Mouse (Mus musculus) adrenal gland, postnatal 4 days (tissue): ENCODE results near the gene Scarf1. TPM values are rescaled to one million over a fixed set of nuclear protein-coding genes. Genes with fewer than 3 reads are reported as not detected.

Experiments
- DNase-seq, 2 experiments: peaks; one replicate each; pipeline ENCODE4 v3.0.0; 2021 to 2022; ENCODE audit warnings: low spot score in 2 of 2, mixed read lengths in 2 of 2
- total RNA-seq, 2 experiments: library from RNA; stranded (reverse); gene quantifications; 2 replicates each; pipeline ENCODE4 v1.2.3; 2021

The Scarf1 gene
- total RNA-seq, 2 experiments from 2014 or later = 13.8 to 14.4 TPM

DNA sequence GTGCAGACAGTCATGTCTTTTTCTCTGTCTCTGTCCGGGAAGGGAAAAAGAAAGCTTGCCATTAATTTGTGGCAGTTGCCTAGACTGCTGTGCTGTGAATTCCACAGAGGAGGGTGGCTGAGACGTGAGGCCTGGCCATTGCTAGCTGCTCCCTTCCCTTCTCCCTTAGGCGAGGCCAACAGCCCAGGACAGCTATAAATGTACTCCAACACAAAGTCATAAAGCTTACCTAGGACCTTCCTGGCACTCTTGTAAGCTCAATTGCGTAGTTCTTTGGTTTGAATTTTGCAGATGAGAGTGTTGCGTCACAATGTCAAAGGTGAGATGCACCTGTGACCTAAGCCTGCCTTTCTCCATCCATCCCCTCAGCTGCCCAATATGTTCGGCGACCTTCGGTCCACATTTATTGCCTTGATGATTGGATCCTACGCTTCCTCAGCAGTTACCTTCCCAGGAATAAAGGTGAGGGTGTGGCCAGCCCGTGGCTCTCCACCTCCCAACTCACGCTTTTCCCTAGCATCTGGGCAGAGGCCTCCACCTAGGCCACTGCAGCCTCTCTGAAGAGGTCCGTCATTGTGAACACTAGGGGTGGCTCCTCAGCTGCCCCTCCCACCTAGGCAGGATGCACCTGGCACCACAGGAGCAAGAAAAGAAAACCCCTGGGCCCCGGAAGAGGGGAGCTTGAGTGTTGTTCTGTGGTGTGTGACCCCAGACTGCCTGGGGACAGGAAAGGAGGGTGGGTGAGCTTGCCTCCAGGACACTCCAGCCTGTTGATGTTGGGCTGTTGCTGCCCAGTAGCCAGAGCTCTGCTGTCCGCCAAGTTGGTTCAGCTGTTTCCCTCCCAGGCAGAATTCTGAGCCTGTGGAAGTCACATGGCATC lies 47.4 kb downstream of the Scarf1 start:
- DNase-seq = no peak

DNA sequence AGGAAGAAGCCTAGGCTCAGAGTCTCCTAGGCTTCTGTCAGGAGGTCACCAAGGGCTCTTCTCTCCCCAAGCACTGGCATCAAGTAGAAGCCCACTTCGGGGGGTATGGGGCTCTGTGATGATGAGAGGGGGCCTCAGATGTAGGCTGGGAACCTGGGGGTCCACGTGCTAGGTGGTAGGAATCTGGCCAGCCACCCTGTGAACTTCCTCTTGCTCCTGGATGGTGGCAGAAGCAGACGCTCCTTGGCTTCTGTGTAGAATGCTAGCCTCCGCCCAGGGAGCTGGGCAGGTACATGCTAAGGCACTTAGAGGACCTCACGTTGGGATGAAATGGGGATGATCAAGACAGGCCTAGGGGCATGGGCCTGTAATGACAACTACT lies 48.1 kb downstream of the Scarf1 start:
- no peak for DNase-seq

DNA sequence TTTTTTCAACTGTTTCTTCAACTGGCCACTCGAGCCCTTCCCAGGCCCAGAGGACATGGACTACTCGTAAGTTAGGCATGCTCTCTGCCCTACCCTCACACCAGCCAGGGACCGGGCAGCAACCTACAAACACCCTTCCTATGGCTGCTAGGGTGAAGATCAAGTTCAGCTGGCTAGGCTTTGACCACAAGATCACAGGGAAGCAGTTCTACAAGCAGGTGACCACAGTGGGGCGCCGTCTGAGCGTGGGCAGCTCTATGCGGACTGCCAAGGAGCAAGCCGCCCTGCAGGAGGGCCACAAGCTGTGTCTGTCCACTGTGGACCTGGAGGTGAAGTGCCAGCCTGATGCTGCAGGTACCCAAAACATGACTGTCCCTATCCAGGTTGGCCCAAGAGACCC lies 49.5 kb downstream of the Scarf1 start:
- DNase-seq = no peak

DNA sequence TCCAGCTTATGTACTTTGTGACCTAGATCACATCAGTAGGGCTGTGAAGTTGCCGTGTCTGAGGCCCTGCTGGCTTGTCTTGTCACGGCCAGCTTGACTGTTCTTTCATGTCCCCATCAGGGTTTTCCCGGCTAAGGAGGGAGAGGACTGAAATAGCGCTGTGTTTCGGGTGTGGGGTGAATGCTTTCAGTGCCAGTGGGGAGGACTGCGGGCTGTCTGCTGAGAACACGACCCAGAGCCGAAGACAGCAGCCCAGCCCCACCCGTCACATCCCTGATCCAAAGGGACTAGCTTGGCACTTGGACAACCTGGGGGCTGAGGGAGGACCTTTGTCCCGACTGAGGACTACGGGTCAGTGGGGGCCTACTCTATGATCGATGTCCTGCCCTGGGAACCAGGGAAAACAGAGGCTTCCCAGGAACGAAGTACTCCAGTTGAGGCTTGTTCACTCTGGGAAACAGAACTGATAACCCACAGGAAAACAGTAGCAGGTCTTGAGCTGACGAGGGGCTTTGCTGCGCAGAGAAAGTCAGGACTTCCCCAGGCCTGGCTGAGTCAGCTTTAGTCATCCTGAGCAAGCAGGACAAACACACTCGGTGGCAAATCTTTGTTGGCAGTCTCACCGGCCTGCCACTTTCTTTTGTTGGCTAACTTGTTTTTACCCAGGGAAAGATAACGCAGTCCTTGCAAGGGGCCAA lies 50.7 kb downstream of the Scarf1 start:
- DNase-seq = no peak

DNA sequence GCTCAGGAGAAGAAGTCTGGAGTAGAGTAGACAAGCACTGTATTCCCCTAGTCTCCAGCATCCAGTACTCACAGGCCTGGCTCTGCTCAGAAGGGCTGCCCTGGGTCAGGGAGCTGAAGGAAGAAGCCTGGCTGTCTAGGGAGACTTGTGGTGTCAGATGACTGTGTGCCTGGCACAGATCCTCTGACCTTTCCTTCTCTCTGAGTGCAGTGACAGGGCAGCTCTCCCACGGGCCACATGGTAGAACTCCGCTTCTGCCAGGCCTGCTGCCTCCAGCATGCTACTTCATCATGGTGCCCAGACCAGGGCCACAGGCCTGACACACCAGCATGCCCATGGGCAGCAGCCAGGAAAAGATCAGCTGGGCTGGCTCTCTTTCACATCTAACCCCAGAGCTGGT lies 52.5 kb downstream of the Scarf1 start:
- no peak for DNase-seq

DNA sequence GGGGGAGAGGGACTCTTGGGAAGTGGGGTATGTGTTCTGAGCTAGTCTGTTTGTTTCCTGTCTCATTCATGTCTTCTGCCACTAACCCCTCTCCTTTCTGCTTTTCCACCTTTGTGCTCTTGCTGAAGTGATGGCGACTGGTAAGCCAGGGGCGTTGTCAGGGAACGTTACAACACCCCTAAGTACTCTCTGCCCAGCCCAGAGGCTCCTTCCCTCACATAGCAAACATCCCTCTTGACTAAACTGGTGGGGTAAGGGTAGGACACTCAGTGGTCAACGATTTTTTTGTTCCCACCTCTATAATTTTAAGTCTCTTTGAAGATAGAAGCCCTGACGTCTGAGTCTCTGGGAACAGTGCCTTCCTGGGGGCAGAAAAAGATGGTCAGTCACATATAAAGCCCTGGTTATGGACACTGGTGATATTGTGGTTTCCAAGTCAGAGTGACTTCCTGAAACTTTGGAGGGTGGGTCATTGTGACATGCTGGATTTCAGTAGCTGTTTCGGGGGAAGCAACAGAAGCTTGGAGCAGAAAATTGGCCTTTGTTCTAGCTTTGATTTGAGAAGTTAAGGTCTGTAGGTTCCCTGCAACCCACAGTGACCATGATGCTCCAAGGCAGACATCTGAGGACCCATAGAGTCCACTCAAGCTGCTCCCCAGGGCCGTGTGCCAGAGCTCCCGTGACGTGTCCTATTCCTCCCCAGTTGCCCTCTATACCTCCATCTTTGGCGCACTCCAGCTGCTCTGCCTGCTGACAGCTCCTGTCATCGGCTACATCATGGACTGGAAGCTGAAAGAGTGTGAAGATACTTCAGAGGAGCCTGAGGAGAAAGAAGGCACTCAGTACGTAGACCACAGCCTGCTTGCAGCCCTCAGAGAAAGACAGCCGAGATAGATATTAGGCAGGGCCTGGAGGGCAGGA lies 53.2 kb downstream of the Scarf1 start:
- no peak for DNase-seq

DNA sequence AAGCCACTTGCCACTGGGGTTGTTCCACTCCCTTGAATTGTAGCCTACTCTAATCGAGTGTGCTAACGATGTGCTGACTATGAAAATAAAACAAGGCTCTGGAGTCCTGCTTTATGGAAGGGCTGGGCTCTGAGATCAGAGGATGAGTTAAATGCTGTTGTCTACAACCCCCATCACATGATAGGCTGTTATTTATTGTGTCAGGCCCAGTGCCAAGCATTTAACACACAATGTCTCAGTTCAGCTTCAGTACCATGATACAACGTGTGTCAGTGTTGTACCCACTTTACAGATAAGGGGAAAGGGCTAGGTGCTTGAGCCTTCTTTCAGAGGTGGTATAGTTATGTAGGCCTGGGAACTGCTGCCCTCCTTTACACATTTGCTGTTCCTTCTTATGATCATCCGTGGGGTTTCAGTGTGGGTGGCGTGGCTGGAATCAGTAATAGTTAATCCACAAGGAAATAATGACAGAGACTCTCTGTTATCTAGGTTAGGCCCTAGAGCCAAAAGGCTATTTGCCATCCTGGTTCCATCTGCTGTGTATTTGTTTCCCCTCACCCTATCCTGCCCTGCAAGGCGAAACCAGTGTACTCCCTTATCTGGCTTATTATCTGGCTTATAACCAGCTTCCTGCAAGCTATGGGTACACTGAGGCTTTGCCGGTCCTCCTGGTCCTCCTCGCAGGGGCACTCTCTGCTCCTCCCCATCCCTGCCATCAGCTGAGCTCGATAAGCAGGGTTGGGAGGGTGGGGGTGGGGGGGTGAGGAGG lies 54.2 kb downstream of the Scarf1 start:
- no peak for DNase-seq

DNA sequence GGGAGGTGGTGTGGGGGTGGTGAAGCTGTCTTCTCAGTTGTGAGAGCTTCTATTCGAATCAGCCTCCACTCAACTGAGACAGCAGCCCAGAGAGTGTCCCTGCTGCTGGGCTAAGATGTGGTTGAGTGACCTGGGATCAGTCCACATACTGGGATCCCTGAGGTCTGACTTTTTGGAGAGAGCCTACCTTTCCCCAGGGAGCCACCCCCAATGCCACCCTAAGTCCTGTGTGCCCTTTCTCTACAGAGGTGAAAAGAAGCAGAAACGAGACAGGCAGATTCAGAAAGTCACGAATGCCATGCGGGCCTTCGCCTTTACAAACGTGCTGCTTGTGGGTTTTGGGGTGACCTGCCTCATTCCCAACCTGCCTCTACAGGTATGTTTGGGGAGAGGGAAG lies 54.8 kb downstream of the Scarf1 start:
- no peak for DNase-seq

DNA sequence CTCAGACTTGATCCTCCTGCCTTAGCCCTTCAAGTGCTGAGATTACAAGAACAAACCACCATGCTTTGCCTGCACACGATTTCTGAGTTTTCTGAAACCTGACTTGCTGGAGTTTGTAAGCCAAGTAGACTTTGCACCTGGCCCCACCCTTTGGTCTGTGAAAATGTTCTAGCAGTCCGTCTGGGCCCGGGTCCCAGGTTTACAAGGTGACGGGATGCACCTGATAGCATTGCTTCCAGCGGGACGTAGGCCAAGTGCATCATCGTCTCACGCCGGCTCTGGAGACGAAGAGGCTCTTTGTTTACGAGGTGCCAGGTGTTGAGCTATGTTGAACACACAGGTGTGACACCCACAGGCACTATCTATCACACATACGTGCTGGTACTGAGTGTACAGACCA lies 55.6 kb downstream of the Scarf1 start:
- no peak for DNase-seq

DNA sequence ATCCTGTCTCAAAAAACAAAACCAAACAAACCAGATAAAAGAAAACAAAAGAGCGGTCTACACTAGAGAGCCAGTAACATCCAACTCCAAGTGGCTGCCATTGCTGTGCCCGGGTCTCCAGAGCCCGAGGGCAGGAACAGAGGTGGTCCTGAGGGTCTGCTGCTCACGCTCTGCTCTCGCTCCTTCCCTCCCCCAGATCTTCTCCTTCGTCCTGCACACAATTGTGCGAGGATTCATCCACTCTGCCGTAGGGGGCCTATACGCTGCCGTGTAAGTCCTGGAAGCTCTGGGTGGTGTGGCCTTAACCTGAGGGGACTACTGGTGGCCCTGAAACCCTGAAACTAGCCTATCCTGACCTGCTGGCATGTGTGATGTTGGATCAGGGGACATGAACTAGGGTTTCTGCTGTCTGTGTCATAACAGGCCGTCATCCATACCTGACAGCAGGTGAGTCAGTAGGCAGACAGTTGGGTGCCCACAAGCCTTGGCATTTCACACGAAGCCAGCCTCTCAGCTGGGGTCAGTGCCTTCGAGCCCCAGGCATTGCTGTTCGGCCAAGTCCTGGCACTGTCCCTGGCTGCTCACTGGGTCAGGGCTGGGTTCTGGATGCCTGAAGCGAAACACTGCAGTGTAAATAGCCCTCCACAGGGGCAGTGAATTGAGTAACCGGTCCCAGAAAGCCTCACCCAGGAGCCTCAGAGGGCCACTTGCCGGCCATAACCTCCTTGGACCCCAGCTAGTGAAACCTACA lies 57.2 kb downstream of the Scarf1 start:
- no peak for DNase-seq

DNA sequence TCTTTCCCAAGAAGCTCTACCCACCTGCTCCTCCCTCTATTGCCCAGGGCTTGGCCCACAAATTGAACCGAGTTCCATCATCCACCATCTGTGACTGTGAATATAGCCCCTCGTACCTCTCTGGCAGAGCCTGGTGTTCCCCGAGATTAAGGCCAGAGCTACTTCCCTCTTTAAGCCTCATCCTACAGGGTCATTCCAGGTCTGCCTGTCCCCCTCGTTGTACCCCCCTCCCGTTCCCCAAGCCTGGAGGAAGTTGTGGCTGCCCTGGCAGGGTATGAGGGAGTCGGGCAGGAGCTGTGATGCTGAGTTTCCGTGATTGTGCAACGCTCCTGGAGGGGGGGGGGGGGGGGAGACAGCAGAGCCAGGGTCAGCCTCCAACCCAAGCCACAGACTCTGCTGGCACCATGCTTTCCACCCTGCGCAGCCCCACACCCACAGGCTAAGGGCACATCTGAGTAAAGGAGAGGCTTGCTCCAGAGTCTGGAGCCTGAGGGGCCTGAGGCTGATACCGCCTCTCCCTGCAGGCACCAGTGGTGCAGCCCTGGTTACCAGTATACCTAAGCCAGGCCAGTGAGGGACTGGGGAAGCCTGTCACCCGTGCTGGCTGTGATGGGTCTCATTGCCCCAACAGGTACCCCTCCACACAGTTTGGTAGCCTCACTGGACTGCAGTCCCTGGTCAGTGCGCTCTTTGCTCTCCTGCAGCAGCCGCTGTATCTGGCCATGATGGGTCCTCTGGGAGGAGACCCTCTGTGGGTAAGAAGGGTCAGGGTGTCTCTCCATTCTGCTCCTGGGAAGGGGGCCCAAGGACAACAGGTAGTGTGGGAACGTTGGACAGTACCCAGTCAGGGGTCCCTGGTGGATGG lies 58.0 kb downstream of the Scarf1 start:
- no peak for DNase-seq

DNA sequence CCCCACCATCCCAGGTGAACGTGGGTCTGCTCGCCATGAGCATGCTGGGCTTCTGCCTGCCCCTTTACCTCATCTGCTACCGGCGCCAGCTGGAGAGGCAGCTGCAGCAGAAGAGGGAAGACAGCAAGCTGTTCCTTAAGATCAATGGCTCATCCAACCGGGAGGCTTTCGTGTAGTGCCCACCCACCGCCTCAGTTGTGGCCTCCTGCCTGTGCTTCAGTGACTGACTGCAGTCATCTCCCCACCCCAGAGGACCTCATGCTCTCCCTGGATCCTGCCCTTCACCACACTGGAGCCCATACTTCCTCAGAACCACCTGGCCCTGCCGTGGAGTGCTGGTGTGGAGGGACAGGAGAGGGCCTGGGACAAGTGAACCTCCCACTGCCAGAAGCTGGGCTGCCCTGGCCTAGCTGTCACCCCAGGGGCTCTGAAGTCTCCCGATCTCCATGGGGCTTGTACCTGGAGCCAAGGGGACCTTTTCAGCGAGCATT lies 59.0 kb downstream of the Scarf1 start:
- no peak for DNase-seq

DNA sequence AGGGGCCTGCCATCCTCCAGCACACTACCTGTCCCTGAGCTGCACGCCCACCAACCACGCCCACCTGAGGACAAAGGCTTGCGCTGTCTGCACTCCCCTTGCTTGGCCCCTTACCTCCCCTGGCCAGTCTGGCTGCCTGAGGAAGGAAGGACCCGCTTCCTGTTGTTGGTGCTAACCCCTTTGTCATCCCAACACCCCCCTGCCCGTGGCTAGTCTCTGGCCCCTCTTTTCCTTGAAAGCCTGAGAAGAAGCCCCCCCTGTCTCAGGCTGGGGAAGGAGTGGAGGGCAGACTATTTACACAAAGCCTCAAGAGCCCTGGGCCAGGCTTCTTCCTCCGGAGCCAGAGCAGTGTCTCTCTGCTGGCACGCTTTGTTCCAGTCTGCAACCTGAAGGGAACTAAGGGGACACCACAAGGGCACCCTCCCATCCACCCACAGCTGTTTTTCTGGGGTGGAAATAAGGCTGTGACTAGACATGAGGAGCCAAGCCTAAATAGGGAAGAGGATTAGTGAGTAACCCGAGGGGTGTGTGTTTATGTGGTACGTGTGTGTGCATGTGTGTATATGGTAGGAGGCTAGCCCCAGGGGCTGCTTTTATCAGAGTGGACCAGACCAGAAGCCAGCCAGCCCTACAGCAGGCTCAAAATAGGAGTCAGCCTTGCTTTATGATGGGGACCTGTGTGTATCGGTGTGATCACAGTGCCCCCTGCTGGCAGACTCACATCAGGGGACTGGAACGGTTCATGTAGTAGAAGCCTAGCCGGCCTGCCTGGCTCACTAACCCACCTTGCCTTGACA lies 59.7 kb downstream of the Scarf1 start:
- peak; percentile 72 to 91 for DNase-seq

DNA sequence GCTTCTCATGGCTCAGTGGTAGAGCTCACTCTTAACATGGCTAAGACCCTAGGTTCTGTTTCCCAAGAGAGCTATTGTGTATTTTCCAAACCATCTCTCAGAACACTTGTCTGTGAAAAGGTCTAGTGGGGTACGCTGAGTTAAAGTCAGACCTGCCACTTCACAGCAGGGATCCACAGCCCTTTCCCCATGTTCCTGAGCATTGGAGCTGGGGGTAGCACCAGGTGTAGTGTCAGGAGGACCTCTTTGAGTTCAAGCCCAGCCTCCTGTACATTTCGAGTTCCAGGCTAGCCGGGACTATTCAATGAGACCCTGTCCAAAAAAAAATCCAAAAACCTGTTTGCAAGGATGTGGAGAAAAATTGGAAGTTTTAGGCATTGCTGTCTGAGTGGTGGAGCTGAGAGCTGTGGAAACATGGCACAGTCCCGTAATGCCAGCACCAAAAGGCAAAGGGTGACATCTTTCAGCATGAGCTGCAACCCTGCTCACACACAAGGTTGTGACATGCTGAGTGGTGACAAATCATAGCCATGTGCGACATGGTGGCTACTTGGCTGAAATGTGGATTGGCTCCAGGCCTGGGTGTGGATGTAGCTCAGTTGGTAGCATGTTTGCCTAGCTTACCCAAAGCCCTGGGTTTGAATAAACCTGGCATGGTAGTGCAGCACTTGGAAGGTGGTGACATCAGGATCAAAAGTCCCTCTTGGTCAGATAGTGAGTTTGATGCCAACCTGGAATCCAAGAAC lies 61.2 kb downstream of the Scarf1 start:
- no peak for DNase-seq

DNA sequence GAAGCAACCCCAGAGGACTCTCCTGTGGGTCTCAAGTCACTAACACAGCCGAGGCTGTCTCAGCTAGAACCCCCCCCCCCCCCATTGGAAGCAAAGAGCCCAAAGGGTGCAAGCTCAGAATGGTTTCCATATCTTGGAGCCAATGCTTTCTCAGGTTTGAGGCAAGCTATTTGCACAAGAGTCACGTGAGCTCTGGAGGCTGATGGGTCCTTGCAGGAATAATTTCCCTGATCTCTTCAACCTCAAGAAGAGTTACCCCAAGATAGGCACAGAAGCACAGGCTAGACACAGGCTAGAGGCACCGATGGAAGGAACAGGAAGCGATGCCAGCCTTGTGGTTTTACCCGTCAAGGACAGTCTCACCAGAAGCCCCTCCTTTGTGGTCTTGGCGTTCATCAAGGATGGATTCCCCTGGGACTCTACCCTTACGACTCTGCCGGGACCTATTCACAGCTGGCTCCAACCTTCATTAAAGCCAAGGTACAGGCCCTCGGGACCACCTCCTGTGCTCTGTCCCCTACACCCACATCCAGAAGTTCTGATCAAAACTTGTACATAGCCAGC lies 62.3 kb downstream of the Scarf1 start:
- no peak for DNase-seq
